Mouse (Mus musculus) lung, adult 2 months (tissue): ENCODE results near the gene Perp.

Experiments
- CTCF ChIP-seq: fragments of 200-500 bp; IDR thresholded peaks from 2 replicates; pipeline ENCODE4 v1.5.1; 2011; ENCODE audit warnings: mild to moderate bottlenecking, low read length, control low read depth; ENCODE audit not compliant: insufficient read depth
- POLR2A ChIP-seq: fragments of 200-500 bp; IDR thresholded peaks from 2 replicates; pipeline ENCODE4 v1.6.1; 2011; ENCODE audit warnings: low read depth, mild to moderate bottlenecking, control low read depth, low read length, borderline replicate concordance; ENCODE audit errors: extremely low read depth

DNA sequence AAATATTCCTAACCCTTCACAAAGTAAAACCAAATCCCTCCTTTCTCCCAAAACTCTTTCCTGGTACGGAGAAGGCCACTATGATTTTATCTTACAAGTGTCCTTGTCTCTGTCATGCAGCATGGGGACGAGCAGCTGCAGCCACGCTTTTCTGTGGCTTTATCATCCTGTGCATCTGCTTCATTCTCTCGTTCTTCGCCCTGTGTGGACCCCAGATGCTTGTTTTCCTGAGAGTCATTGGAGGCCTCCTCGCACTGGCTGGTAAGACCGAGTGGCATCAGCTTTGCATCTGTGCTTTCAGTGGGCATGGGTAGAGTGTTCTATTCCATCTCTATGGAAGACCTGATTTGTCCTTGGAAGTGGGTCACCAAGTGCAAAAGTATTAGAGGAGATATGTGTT lies 8.6 kb downstream of the Perp start:
- TF ChIP-seq CTCF: no peak
- TF ChIP-seq POLR2A: no peak
